Mouse (Mus musculus) adrenal gland, adult (tissue): ENCODE measurements at regions not wholly inside any gene's neighbourhood (a gene's known extent, or its start where the extent isn't known, plus 50 kb on each side); places are given as distances from the start of the nearest gene placed in this dataset.

Experiments used
- DNase-seq, 2 experiments: peaks; one replicate each; pipeline ENCODE4 v3.0.0; 2022 to 2023; ENCODE audit warnings: low spot score in 1 of 2; ENCODE audit not compliant: inconsistent age in 2 of 2

GRCm38 (mm10) chr5:18080761-18081160 lies 118.4 kb downstream of the Gnat3 start:
- no peak for DNase-seq

- DNase-seq = no peak
Observed at GRCm38 (mm10) chr5:18082219-18082618, 119.9 kb downstream of the Gnat3 start.

GRCm38 (mm10) chr5:18083789-18084188 lies 121.4 kb downstream of the Gnat3 start:
- DNase-seq = no peak

GRCm38 (mm10) chr5:18085456-18085855 lies 123.1 kb downstream of the Gnat3 start:
- no peak for DNase-seq

DNA sequence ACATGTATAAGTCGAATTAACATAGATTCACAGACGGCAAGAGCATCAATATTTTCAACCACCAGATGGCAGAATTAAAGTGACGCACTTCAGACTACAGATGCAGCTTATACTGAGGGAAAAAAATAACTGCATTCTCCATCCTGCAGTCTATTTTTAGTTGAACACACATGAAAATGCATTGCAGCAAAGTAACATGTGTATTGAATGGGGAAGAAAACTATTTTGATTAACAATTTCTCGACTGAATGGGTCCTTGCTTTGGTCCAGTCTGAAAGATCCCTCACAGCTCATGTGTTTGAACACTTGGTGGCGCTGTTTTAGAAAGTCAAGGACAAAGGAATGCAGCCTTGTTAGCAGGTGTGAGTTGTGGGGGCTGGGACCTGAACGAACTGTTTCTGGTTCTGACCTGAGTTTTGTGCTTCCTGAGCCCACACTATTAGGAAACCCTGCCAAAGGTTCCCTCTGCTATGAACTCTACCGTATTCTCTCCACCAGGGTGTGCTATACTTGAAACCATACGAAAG lies 125.6 kb downstream of the Gnat3 start:
- peak; percentile 21 to 83 for DNase-seq

GRCm38 (mm10) chr5:18089956-18090355 lies 127.6 kb downstream of the Gnat3 start:
- DNase-seq = no peak

DNA sequence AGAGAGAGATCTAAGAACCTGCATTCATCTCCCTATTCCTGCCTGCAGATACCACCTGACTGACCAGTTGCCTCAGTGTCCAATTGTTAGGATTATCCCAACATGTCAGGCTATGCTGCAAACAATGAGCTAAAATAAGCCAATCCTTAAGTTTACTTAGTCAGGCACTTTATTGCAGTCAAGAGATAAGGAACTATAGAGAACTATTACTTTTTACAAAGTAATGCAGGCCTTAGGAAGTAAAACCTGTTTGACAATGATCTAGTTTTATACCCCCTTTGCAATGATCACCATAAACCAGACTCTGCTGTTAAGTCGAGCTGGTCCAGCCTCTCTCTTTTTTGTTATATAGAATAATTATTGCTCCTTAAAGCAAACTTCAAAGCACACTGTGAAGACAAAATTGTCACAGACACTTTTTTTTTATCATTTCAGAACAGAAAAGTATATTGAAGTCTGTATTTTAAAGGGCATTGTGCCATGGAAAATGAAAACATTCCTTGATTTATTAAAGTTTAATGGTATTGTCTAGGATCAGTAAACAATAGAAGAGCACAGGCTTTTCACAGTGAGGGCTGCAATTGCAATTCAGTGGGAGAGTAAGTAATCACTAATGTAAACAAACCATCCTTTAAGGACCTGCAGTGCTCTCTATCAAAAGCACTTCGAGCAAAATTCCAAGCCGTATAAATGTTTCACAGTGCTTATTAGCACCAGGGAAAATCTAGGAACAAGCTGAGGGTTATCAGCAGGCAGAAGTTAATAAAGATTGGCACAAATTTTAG lies 152.7 kb downstream of the Gnat3 start:
- DNase-seq = no peak

DNA sequence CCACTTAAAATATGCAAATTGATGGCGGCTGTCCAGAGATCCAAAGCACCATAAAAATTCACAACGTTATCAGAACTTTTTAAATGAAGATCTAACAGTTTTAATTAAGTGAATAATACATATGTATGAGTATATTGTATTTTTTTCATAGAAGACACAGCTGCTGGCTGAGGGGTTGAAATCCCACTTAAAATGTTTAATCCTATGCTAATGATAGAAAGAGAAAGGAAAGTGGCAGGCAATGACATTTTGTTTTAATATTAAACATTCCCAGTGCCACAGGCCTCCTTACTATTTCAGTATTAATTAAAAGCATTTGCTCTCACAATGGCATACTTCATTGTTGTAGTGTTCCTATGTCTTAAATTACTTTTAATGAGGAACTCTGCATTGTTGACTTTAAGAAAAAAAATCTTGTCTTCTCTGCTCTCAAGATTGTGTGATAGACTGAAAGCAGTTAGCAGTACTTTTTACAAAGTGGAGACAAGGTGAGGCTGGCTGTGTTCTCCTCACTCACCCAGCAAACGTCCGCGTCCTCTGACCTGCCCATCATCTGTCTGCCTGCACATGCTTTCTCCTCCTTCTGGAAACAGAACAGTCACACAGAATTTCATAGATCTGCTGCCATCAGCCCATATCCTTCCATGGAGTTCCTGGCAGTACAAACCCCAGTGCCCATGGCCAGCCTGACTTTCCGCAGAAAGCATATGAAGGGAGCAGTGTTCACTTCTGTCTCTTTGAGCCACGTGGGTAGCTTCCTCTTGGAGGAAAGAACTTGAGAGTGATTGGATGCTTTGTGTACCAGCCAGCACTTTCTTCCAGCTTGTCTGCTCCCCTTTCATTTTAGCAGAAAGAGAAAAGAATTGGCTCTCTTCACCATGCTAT lies 173.7 kb downstream of the Gnat3 start:
- DNase-seq = no peak

DNA sequence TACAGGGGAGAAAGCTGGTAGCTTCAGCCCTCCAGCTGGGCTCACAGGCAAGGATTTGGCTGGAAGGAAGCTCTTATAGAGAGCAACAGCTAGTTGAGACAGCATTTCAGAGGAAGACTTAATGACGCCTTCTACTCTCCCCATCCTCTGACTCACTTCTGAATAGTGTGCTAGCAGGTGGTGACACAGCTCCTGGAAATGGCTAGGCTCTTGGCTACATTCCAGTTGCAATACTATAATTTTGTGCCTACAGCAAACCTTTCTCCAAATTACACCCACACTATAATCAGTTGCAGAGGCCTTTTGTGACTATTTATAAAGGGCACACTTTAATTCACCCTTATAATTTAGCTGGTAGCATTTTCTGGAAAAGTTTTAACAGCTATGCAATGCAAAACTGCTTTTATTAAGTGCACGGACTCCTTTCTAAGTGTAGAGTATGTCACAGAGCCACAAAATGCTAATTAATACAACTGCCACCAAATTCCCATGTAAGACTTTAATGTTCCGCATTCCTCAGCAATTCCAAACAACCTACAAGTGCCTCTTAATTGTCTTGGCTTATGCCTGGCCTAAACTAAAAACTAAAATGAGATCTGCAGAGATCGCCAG lies 175.2 kb downstream of the Gnat3 start:
- no peak for DNase-seq

DNA sequence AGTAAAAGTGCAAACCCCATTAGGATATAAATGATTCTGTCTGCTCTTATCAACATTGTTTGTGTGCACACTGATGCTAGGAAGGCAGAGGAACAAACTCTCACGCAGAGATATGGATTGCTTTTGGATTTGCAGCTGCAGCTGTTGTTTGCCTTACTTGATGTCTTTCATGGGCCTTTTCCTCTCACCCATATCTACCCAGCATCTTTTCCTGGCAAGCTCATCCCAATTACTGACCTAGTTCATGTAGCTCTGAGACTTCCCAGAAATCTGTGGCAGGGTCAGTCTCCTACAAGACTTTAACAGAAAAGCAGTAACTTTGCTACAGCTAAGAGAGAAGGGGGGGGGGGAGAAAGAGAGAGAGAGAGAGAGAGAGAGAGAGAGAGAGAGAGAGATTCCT lies 189.9 kb downstream of the Gnat3 start:
- DNase-seq = no peak

DNA sequence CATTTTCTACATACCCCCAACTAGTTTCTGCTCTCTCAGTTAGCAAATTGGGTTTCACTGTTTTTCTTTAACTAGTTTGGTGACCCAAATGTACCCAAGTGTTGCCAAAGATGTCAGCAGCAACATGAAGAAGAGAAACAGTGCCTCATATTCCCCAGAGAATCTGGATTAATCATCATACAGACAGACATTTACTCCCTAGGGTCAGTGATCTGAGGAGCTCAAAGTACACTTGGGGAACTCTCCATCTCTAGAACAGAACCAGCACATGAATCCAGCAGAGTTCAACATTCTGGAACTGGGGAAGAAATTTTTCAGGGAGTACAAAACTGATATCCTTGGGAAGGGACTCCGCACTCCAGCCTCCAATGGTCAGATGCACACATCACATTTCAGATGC lies 191.4 kb downstream of the Gnat3 start:
- no peak for DNase-seq

GRCm38 (mm10) chr5:18163515-18163914 lies 196.6 kb downstream of the Gnai1 start:
- no peak for DNase-seq

DNA sequence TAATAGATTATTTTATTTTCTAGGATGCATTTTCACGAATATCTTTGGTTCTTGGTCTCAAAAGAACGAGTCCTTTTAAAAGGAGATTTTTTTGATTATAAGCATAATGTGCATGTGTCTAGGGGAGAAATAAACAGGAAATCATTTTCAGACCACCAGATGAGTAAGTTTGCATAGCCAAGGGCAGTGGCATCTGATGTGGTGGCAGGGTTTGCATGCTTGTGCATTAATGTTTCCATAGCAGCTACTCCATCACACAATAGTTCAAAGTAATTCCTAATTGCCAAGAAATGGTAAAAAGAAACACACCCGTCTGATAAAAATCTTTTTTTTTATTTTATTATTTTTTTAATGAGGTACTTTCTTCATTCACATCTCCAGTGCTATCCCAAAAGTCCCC lies 182.3 kb downstream of the Gnai1 start:
- no peak for DNase-seq

DNA sequence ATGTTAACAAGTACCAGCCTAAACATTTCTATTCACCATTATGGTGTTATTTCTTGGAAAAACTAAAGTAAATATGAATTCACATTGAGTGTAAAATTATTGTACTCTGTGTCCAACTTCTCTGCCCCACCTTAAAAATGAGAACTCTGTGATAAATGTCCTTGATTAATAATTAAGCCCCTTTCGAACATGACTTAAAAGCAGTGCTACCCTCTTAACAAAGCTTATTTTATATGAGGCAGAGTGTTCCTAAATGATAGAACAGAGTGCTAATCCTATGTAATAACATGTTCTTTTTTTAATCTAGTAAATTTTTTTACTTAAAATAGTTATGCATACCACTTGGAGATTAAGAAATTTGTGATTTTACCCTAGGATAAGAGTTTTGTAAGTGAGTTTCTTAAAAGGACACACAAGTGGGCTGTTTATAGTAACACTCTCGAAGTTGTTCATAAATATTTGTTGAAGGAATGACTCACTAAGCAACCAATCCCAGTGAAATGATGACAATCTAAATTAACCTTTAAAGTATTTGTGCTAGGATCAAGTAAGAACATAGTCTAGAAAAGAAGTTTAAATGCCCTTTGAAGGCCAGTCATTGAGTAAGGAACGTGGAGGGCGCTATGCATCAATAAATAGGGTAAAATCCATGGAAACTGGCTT lies 148.6 kb downstream of the Gnai1 start:
- no peak for DNase-seq
